Mouse (Mus musculus) gastrocnemius, adult 2 months (tissue): ENCODE results near the gene Taf10. TPM values are rescaled to one million over a fixed set of nuclear protein-coding genes. Genes with fewer than 3 reads are reported as not detected.

Source experiments
- DNase-seq: peaks from one replicate; pipeline ENCODE4 v3.0.0; 2022
- H3K27ac ChIP-seq: fragments of 200-600 bp; 2 replicates; pipeline ENCODE4 v1.8.1; 2022; ENCODE audit warnings: mild to moderate bottlenecking
- H3K4me3 ChIP-seq: fragments of 200-600 bp; 2 replicates; pipeline ENCODE4 v1.8.1; 2022; ENCODE audit warnings: mild to moderate bottlenecking, moderate library complexity
- CTCF ChIP-seq: fragments of 200-600 bp; IDR thresholded peaks from 2 replicates; pipeline ENCODE4 v1.8.1; 2022; ENCODE audit warnings: antibody characterized with exemption, mild to moderate bottlenecking, moderate library complexity
- intact Hi-C: fragments of 180-260 bp; cut with DNase I; formaldehyde crosslinking; loops from one replicate; pipeline ENCODE4 v1.15.1; 2025
- total RNA-seq, 2 experiments: library from RNA; stranded (reverse); gene quantifications; 2 replicates each; pipeline ENCODE4 v1.2.3; 2021

Gene Taf10
- total RNA-seq, 2 experiments from 2014 or later = 78.6 to 100 TPM

DNA sequence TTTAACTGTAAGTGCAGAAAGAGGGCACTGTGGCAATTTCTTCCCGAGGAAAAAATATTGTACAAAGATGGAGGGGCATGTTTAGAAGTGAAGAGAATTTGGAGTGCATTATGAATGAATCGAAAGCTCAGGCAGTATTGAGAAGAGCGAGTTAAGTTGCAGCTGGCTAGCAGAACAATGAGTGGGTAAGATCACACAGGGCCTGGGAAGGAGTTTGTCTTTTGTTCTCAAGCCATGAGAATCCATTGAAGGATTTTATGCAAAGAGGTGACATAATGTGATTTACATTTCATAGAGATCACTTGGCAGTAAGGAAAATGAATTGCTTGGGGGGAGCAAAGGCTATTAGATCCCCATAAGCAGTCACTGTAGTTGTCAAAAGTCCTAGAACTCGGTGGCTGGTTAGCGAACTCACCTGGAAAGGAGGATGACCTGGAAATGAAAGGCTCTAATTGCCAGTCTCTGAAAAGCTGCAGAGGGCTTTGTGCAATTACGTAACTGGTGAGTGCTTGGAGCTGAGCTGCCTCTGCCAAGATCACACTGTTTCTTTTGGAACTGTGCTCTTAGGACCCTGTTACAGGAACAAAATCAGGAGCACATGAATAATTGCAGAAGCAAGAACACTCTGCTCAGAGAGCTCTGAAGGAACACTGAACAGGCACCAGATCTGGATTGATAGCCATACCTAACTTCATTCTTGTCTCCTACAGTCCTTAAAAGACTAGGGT is 15.3 kb downstream of the Taf10 start:
- Histone ChIP-seq H3K4me3 (no peak overlapping the region), H3K27ac (peak overlapping the region; percentile 25; the same call in 1 of the 2 replicates)
- no peak for TF ChIP-seq CTCF
- intact Hi-C loops = loop anchor here (1.0 kb wide), 1 partner anchor 85 kb away; no protein-coding TSS in a partner anchor
- DNase-seq = no peak

DNA sequence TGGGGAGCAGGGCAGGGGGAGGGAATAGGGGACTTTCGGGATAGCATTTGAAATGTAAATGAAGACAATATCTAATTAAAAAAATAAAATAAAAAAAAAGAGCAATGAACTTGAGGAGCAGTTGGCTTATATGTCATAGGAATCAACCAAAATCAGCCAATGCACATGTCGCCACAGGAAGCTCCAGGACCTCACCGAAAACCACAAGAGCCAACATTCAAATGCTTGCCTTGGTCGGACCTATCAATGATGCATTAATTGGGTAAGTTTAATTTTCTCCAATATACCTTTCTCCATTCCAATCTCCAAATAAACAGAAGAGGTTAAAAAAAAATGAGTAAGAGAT is 17.2 kb downstream of the Taf10 start:
- Histone ChIP-seq H3K27ac (no peak overlapping the region), H3K4me3 (no peak overlapping the region)
- intact Hi-C loops = loop anchor here (1.0 kb wide), 1 partner anchor 90 kb away; no protein-coding TSS in a partner anchor
- no peak for DNase-seq
- TF ChIP-seq CTCF = no peak

DNA sequence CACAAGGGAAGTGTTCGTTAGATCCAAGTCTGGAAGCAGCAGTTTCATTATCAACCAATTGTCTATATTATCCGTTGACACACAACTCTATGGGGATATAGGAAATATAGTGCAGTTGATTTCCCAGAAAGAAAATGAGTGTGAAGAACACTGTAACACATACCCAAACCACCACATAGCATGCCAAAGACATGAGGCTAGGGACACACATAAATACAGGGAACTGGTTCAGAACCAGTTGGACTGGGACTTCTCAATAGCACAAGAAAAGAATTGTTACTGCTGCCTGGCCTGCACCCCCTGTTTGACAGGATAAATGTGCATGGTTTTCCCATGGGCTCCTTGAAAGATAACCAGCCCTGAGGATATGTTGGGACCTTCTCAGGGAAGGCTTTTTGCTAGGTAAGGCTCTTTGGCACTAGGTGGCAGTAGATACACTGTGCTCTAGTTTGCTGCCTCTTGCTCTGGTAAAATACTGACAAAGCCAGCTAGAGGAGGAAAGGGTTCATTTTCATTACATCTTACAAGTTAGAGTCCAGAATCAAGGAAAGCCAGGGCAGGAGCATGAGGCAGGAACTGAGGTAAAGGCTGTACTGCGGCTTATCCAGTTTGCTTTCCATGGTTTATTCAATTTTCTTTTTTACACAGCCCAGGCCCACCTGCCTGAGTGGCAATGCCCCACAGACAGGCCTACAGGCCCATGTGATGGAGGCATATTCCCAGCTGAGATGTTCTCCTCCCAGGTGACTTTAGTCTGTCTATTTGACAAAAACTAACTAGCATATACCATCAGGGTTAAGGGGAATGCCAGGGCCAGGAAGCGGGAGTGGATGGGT is 17.8 kb downstream of the Taf10 start:
- intact Hi-C loops = loop anchor here (1.0 kb wide), 1 partner anchor 91 kb away; no protein-coding TSS in a partner anchor
- H3K4me3 ChIP-seq = no peak overlapping the region
- peak; percentile 92 for TF ChIP-seq CTCF
- DNase-seq = peak; percentile 42
- H3K27ac ChIP-seq = peak overlapping the region; percentile 9; the same call in 1 of the 2 replicates

DNA sequence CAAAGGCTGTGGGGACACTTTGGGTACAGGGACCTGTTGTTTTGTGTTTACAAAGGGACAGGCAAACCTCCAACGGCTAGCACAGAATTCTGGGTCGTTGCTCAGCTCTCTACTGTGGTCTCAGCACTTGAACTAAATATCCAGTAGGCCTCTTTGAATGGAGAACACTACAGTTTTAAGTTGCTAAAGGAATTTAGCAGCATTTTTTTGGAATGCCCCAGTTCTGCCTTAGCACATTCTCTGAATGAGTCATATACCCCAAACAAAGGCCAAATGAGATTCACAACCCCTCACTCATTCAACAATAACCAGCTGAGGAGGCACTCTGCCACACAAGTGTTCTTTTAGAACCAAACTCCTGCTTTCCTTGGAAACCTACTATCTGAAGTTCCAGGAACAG is 22.2 kb downstream of the Taf10 start:
- H3K27ac ChIP-seq = no peak overlapping the region

DNA sequence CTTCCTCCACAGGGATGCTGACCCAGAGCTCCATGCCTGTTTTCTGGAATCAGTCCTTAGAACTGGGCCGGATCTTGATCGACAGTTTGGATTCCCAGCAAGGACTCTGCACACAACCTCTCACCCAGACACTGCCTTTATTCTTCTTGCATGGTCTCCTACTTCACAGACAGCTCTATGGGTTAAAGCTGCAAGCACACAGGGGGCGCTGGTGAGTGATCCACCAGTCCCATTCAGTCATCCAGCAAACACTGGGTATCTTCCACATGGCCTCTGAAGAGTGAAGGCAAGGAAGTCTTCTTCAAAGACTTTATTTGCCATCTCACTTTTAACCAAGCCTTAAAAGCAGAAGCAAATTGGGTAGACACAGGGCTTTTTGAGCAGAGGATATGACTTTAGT is 28.8 kb downstream of the Taf10 start:
- DNase-seq = no peak
- no peak overlapping the region for H3K27ac ChIP-seq
- intact Hi-C loops = no loop called here
- TF ChIP-seq CTCF = no peak
- H3K4me3 ChIP-seq = no peak overlapping the region

More for the DNA sequence above, 22.2 kb downstream of the Taf10 start:
- intact Hi-C loops = no loop called here
- H3K4me3 ChIP-seq = no peak overlapping the region
- TF ChIP-seq CTCF = no peak
- DNase-seq = no peak

DNA sequence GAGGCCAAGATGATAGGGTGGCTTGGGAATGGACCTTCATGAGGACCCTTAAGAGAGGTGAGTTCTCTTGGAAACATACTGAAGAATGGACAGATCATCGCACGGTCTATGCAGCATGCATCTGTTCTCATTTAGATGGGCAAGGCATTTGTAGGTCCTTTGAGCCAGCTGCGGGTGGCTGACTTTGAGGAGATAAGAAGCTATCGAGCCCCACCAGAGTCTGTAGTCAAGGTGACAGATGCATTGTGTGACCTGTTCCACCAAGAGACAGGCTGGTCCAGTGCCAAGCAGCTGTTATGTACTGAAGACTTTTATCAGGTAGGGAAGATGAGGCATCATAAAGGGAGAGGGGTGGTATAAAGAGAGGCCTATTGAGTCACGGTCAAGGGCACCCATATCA is 35.4 kb downstream of the Taf10 start:
- no peak for DNase-seq
- intact Hi-C loops = no loop called here
- no peak overlapping the region for H3K27ac ChIP-seq
- TF ChIP-seq CTCF = no peak
- H3K4me3 ChIP-seq = no peak overlapping the region

DNA sequence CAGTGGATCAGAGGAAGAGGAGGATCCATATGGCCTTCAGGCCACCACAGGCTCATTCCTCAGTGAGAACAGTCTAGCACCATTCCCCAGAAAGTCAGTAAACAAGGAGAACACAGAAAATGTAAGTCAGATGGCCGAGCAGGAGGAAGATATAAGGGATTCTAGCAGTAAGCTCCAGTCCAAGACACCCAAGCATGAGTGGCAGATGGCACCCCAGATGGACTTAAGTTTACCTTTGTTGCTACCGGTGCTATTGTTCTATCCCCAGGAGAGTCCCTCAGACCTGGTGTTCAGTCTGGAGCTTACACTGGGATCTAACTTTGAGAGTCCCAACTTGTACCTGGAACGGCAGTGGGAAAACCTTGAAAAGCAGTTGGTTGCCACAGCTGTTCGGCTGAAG is 40.3 kb downstream of the Taf10 start:
- intact Hi-C loops = no loop called here
- TF ChIP-seq CTCF = no peak
- DNase-seq = no peak
- no peak overlapping the region for H3K4me3 ChIP-seq
- no peak overlapping the region for H3K27ac ChIP-seq

DNA sequence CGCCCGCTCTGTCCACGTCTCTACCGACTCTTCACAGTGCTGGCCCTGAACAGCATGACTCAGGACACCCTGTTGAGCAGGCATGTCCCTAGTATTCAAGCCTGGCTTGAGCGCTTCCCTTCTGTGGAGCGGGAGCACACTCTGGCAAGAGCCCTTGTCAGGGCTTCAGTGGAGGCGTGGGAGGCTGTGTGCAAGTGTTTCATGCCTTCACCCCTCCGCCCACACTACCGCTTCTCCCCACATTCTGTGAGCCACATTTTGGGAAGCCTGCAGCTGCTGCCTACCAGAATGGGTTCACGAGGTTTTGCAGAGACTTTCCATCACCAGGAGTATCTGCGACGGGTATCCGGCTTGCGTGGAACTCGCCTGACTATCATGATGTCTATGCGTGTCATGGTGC is 41.0 kb downstream of the Taf10 start:
- intact Hi-C loops = no loop called here
- H3K27ac ChIP-seq = no peak overlapping the region
- no peak for TF ChIP-seq CTCF

DNA sequence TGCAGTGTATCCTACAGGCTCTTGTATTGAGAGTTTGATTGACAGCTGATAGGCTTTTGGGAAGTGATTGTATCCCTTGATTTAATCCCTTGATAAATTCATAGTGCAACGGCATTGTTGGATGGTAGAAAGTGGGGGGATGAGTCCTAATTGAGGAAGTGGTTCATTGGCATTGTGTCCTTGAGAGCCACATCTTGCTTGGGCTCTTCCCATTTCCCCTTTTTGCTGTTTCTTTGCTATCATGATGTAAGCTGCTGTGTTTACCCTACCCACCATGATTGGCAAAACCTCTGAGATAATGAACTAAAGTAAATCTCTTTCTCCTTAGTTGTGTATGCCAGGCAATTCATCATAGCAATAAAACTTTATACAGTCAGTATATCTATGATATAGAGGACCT is 53.3 kb downstream of the Taf10 start:
- Histone ChIP-seq H3K4me3 (no peak overlapping the region), H3K27ac (no peak overlapping the region)
- intact Hi-C loops = no loop called here
- DNase-seq = no peak
- no peak for TF ChIP-seq CTCF

More for the DNA sequence above, 41.0 kb downstream of the Taf10 start:
- H3K4me3 ChIP-seq = no peak overlapping the region
- no peak for DNase-seq

Other genes starting within 250 kb of the Taf10 start
- gene Smpd1, start 190.0 kb downstream of the Taf10 start, total RNA-seq = 10 to 100 TPM; 53.4 to 56.8 TPM
- gene Apbb1, start 162.7 kb downstream of the Taf10 start, total RNA-seq = 1 to 10 TPM; 7.1 to 7.2 TPM
- gene Hpx, start 144.2 kb downstream of the Taf10 start, total RNA-seq = not detected
- 10 to 100 TPM; 14.7 to 16.4 TPM for gene Trim3, start 110.8 kb downstream of the Taf10 start, total RNA-seq
- gene Timm10b, start 104.3 kb downstream of the Taf10 start, total RNA-seq = 10 to 100 TPM; 53.3 to 64.0 TPM
- gene Arfip2, start 103.9 kb downstream of the Taf10 start, total RNA-seq = 10 to 100 TPM in 1 of 2 experiments, 1 to 10 TPM in 1; 8.8 to 10.5 TPM
- gene Gm45799, start 103.8 kb downstream of the Taf10 start, total RNA-seq = 1 to 10 TPM in 1 of 2 experiments, under 1 TPM in 1; 0.64 to 3.4 TPM
- gene Dnhd1, start 93.5 kb downstream of the Taf10 start, total RNA-seq = under 1 TPM; 0.36 to 0.59 TPM
- gene Ilk, start 7.8 kb downstream of the Taf10 start, total RNA-seq = 10 to 100 TPM; 41.8 to 49.1 TPM
- 10 to 100 TPM; 12.2 to 12.3 TPM for gene Rrp8, start 7.0 kb downstream of the Taf10 start, total RNA-seq
- gene Tpp1, start 7.9 kb upstream of the Taf10 start, total RNA-seq = 10 to 100 TPM; 42.3 to 45.8 TPM
- gene Dchs1, start 43.3 kb upstream of the Taf10 start, total RNA-seq = 1 to 10 TPM; 2.1 to 5.0 TPM
- 100 to 1,000 TPM; 108 to 112 TPM for gene Mrpl17, start 66.7 kb upstream of the Taf10 start, total RNA-seq
- gene Gm4070, start 209.6 kb upstream of the Taf10 start, total RNA-seq = 1 to 10 TPM; 2.3 to 6.4 TPM